Mouse (Mus musculus): ENCODE results near the gene Adamts17.

- TF ChIP-seq ELF1 (IDR thresholded peaks at IDR 0.05; ENCODE audit: low read depth, low read length) (no peak), POLR2A (IDR thresholded peaks at IDR 0.05; ENCODE audit: control insufficient read depth in 1 of 2, insufficient read depth in 1 of 2, low read depth in 1 of 2, low read length in 2 of 2, poor library complexity in 1 of 2) (no peak), GABPA (IDR thresholded peaks at IDR 0.05; ENCODE audit: low read depth, low read length) (no peak), SMC3 (IDR thresholded peaks at IDR 0.05; ENCODE audit: low read depth, low read length) (no peak), UBTF (IDR thresholded peaks at IDR 0.05; ENCODE audit: borderline replicate concordance, insufficient read depth, low read depth, low read length) (no peak), CTCF (IDR thresholded peaks at IDR 0.05 in 2 of 3, conservative IDR thresholded peaks at IDR 0.05 in 1 of 3; ENCODE audit: control insufficient read depth in 1 of 3, insufficient read depth in 1 of 3, low read depth in 2 of 3, low read length in 3 of 3, poor library complexity in 1 of 3, severe bottlenecking in 1 of 3) (no peak), USF1 (IDR thresholded peaks at IDR 0.05; ENCODE audit: low read depth, low read length) (no peak), NELFE (IDR thresholded peaks at IDR 0.05; ENCODE audit: low read depth, low read length) (no peak), SIN3A (IDR thresholded peaks at IDR 0.05; ENCODE audit: low read length) (no peak)
Measured at GRCm38 (mm10) chr7:67110551-67111159, 271.1 kb downstream of the Adamts17 start.

Measured in MEL (cell line).